Mouse (Mus musculus): ENCODE results near the gene Gale. TPM values are rescaled to one million over a fixed set of nuclear protein-coding genes. Genes with fewer than 3 reads are reported as not detected.

The Gale gene
- total and polyA plus RNA-seq, 3 experiments: 4.3 to 23.3 (median 10.9) TPM

- Histone ChIP-seq H3K4me3 (ENCODE audit: low read depth, low read length) (no peak overlapping the region), H3K9me3 (replicated peaks) (peaks cover 2% of the 10 kb centered on the region), H3K36me3 (replicated peaks) (peaks cover 85% of the 10 kb centered on the region), H3K27me3 (ENCODE audit: insufficient read depth, low read length) (no peaks in the 10 kb centered on the region), H3K4me1 (ENCODE audit: insufficient read depth, low read depth, low read length) (peaks cover 28% of the 10 kb centered on the region)
- ATAC-seq (ENCODE audit: extremely low read depth, insufficient number of reproducible peaks, low FRiP score, poor library complexity, severe bottlenecking): no peak
- DNase-seq (ENCODE audit: low spot score): no peak
- TF ChIP-seq POLR2AphosphoS5 (IDR thresholded peaks at IDR 0.05; ENCODE audit: insufficient replicate concordance, low read depth, low read length) (no peak), GATA1 (IDR thresholded peaks at IDR 0.05; ENCODE audit: borderline replicate concordance, low read length) (no peak), TAL1 (conservative IDR thresholded peaks at IDR 0.05; ENCODE audit: low read depth, low read length) (no peak), GATA2 (IDR thresholded peaks at IDR 0.05; ENCODE audit: borderline replicate concordance, low read depth, low read length) (no peak), CTCF (IDR thresholded peaks at IDR 0.05; ENCODE audit: low read depth, low read length) (no peak)
Measured at GRCm38 (mm10) chr4:135953179-135953578, 10.3 kb upstream of the Gale start.

GRCm38 (mm10) chr4:135954241-135954640 lies 9.3 kb upstream of the Gale start:
- ATAC-seq (ENCODE audit: extremely low read depth, insufficient number of reproducible peaks, low FRiP score, poor library complexity, severe bottlenecking) (no peak), DNase-seq (ENCODE audit: low spot score) (no peak)
- Histone ChIP-seq H3K9me3 (replicated peaks) (peaks cover 2% of the 10 kb centered on the region), H3K4me3 (ENCODE audit: low read depth, low read length) (no peak overlapping the region), H3K27me3 (ENCODE audit: insufficient read depth, low read length) (no peaks in the 10 kb centered on the region), H3K4me1 (ENCODE audit: insufficient read depth, low read depth, low read length) (peaks cover 21% of the 10 kb centered on the region), H3K36me3 (replicated peaks) (peaks cover 87% of the 10 kb centered on the region)
- no peak for TF ChIP-seq TAL1 (conservative IDR thresholded peaks at IDR 0.05; ENCODE audit: low read depth, low read length)
- no peak for TF ChIP-seq GATA1 (IDR thresholded peaks at IDR 0.05; ENCODE audit: borderline replicate concordance, low read length)
- TF ChIP-seq CTCF (IDR thresholded peaks at IDR 0.05; ENCODE audit: low read depth, low read length): peak; percentile 96

DNA sequence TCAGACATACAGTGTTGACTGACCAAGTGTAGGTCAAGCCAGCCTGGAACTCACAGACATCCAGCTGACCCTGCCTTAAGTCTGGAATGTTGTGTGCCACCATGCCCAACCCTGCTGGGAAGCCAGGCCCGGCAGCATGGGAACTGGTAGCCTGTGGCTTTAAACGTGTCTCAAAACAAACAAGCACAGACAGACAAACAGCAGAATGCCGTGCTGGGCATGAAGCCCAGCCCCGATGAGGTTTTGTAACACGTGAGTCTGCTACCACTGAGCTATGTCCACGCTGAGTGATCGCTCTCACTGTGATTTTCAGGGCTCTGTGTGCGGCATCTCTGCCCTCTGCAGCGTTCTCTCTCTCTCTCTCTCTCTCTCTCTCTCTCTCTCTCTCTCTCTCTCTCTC lies 7.6 kb upstream of the Gale start:
- H3K4me1 ChIP-seq (ENCODE audit: insufficient read depth, low read depth, low read length): peaks cover 15% of the 10 kb centered on the region; the same call in 1 of the 2 replicates
- H3K9me3 ChIP-seq (replicated peaks): peaks cover 2% of the 10 kb centered on the region
- TF ChIP-seq TAL1 (conservative IDR thresholded peaks at IDR 0.05; ENCODE audit: low read depth, low read length) (no peak), CTCF (IDR thresholded peaks at IDR 0.05; ENCODE audit: low read depth, low read length) (no peak), GATA1 (IDR thresholded peaks at IDR 0.05; ENCODE audit: borderline replicate concordance, low read length) (no peak), GATA2 (IDR thresholded peaks at IDR 0.05; ENCODE audit: borderline replicate concordance, low read depth, low read length) (no peak), POLR2AphosphoS5 (IDR thresholded peaks at IDR 0.05; ENCODE audit: insufficient replicate concordance, low read depth, low read length) (no peak)
- no peak overlapping the region for H3K4me3 ChIP-seq (ENCODE audit: low read depth, low read length)
- ATAC-seq (ENCODE audit: extremely low read depth, insufficient number of reproducible peaks, low FRiP score, poor library complexity, severe bottlenecking): no peak
- no peaks in the 10 kb centered on the region for H3K27me3 ChIP-seq (ENCODE audit: insufficient read depth, low read length)
- peaks cover 91% of the 10 kb centered on the region for H3K36me3 ChIP-seq (replicated peaks)
- DNase-seq (ENCODE audit: low spot score): no peak

DNA sequence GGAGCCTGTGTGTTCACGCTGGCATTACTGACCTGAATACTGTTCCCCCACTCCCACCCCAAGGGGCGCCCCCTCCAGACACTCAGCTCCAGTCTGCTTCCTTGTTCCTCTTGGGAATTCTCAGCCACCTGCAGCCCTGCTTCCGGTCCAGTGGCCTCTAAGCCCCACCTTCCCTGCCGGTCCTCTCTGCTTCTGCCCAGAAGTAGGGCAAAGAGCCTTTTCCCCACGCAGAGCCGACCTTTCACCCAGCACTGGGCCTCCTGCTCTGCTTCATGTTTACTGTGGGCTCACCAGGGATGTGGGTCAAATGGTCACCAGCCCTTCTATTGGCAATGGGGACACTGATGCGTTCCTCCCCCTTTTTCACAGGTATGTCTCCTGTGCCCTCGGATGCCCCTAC lies 5.2 kb upstream of the Gale start:
- no peak for DNase-seq (ENCODE audit: low spot score)
- peaks cover 87% of the 10 kb centered on the region for H3K36me3 ChIP-seq (replicated peaks)
- TF ChIP-seq CTCF (IDR thresholded peaks at IDR 0.05; ENCODE audit: low read depth, low read length): no peak
- TF ChIP-seq GATA1 (IDR thresholded peaks at IDR 0.05; ENCODE audit: borderline replicate concordance, low read length): no peak
- TF ChIP-seq TAL1 (conservative IDR thresholded peaks at IDR 0.05; ENCODE audit: low read depth, low read length): no peak
- no peak for TF ChIP-seq POLR2AphosphoS5 (IDR thresholded peaks at IDR 0.05; ENCODE audit: insufficient replicate concordance, low read depth, low read length)
- TF ChIP-seq GATA2 (IDR thresholded peaks at IDR 0.05; ENCODE audit: borderline replicate concordance, low read depth, low read length): no peak
- ATAC-seq (ENCODE audit: extremely low read depth, insufficient number of reproducible peaks, low FRiP score, poor library complexity, severe bottlenecking): no peak
- H3K9me3 ChIP-seq (replicated peaks): no peaks in the 10 kb centered on the region
- peaks cover 26% of the 10 kb centered on the region for H3K4me1 ChIP-seq (ENCODE audit: insufficient read depth, low read depth, low read length)
- no peaks in the 10 kb centered on the region for H3K27me3 ChIP-seq (ENCODE audit: insufficient read depth, low read length)
- no peak overlapping the region for H3K4me3 ChIP-seq (ENCODE audit: low read depth, low read length)

GRCm38 (mm10) chr4:135960717-135961116 lies 2.8 kb upstream of the Gale start:
- H3K9me3 ChIP-seq (replicated peaks): no peaks in the 10 kb centered on the region
- no peak overlapping the region for H3K4me3 ChIP-seq (ENCODE audit: low read depth, low read length)
- H3K27me3 ChIP-seq (ENCODE audit: insufficient read depth, low read length): no peaks in the 10 kb centered on the region
- peak; percentile 98 for TF ChIP-seq CTCF (IDR thresholded peaks at IDR 0.05; ENCODE audit: low read depth, low read length)
- no peak for TF ChIP-seq GATA1 (IDR thresholded peaks at IDR 0.05; ENCODE audit: borderline replicate concordance, low read length)
- no peak for TF ChIP-seq POLR2AphosphoS5 (IDR thresholded peaks at IDR 0.05; ENCODE audit: insufficient replicate concordance, low read depth, low read length)
- TF ChIP-seq GATA2 (IDR thresholded peaks at IDR 0.05; ENCODE audit: borderline replicate concordance, low read depth, low read length): no peak
- peaks cover 78% of the 10 kb centered on the region for H3K36me3 ChIP-seq (replicated peaks)
- H3K4me1 ChIP-seq (ENCODE audit: insufficient read depth, low read depth, low read length): peaks cover 39% of the 10 kb centered on the region
- peak; percentile 74 for DNase-seq (ENCODE audit: low spot score)
- no peak for ATAC-seq (ENCODE audit: extremely low read depth, insufficient number of reproducible peaks, low FRiP score, poor library complexity, severe bottlenecking)

DNA sequence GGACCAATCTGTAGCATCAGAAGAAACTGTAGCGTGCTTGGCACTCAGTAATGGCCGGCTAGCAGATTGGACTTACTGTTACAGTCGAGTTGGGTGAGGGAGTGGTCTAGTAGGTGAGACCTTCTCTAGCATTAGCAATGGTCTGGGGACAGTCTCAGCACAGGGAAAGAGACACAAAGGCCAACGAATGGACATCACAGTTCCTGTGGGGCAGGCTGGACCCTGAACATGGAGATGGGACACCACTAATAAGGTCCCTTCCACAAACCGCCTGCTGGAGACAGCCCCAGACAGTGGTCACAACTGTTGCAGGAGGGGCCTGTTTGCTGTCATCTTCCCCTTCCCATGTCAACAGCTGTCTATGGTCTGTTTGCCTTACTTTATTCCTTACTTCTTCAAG lies 1.8 kb upstream of the Gale start:
- ATAC-seq (ENCODE audit: extremely low read depth, insufficient number of reproducible peaks, low FRiP score, poor library complexity, severe bottlenecking): no peak
- Histone ChIP-seq H3K27me3 (ENCODE audit: insufficient read depth, low read length) (no peaks in the 10 kb centered on the region), H3K4me1 (ENCODE audit: insufficient read depth, low read depth, low read length) (peaks cover 43% of the 10 kb centered on the region), H3K9me3 (replicated peaks) (no peaks in the 10 kb centered on the region), H3K4me3 (ENCODE audit: low read depth, low read length) (no peak overlapping the region), H3K36me3 (replicated peaks) (peaks cover 78% of the 10 kb centered on the region)
- TF ChIP-seq POLR2AphosphoS5 (IDR thresholded peaks at IDR 0.05; ENCODE audit: insufficient replicate concordance, low read depth, low read length): no peak
- TF ChIP-seq TAL1 (conservative IDR thresholded peaks at IDR 0.05; ENCODE audit: low read depth, low read length): no peak
- no peak for TF ChIP-seq GATA1 (IDR thresholded peaks at IDR 0.05; ENCODE audit: borderline replicate concordance, low read length)
- no peak for TF ChIP-seq GATA2 (IDR thresholded peaks at IDR 0.05; ENCODE audit: borderline replicate concordance, low read depth, low read length)
- TF ChIP-seq CTCF (IDR thresholded peaks at IDR 0.05; ENCODE audit: low read depth, low read length): no peak
- no peak for DNase-seq (ENCODE audit: low spot score)

Data from G1E (cell line).